Mouse (Mus musculus) midbrain, embryonic 11.5 days (tissue): Measurements from ENCODE around the gene Nalcn. TPM values are rescaled to one million over a fixed set of nuclear protein-coding genes. Genes with fewer than 3 reads are reported as not detected.

Experiments used
- ATAC-seq: fragments of 200-750 bp; cut with Nextera tagmentation; 2 replicates; pipeline ENCODE4 v1.8.0; 2017; ENCODE audit warnings: moderate TSS enrichment, moderate library complexity; ENCODE audit not compliant: low FRiP score
- DNase-seq: peaks from one replicate; pipeline ENCODE4 v3.0.0; 2015; ENCODE audit warnings: low spot score; ENCODE audit errors: missing footprints
- H3K27ac ChIP-seq: fragments of 300-500 bp; sonication (generic); 2 replicates; pipeline ENCODE4 v1.5.1; 2014; ENCODE audit warnings: low read depth, low read length
- H3K27me3 ChIP-seq: fragments of 300-500 bp; sonication (generic); 2 replicates; pipeline ENCODE4 v1.6.1; 2014; ENCODE audit warnings: mild to moderate bottlenecking, low read length, moderate library complexity, mixed read lengths; ENCODE audit not compliant: control insufficient read depth, insufficient read depth
- H3K36me3 ChIP-seq: fragments of 300-500 bp; sonication (generic); 2 replicates; pipeline ENCODE4 v1.6.1; 2014; ENCODE audit warnings: mild to moderate bottlenecking, low read length, moderate library complexity, mixed read lengths; ENCODE audit not compliant: control insufficient read depth, insufficient read depth
- H3K4me1 ChIP-seq: fragments of 300-500 bp; sonication (generic); 2 replicates; pipeline ENCODE4 v1.6.1; 2014; ENCODE audit warnings: low read length; ENCODE audit not compliant: control insufficient read depth, insufficient read depth
- H3K4me2 ChIP-seq: fragments of 300-500 bp; sonication (generic); 2 replicates; pipeline ENCODE4 v1.6.1; 2014; ENCODE audit warnings: mild to moderate bottlenecking, moderate library complexity
- H3K4me3 ChIP-seq: fragments of 300-500 bp; sonication (generic); 2 replicates; pipeline ENCODE4 v1.5.1; 2014; ENCODE audit warnings: low read depth, low read length
- H3K9ac ChIP-seq: fragments of 300-500 bp; sonication (generic); 2 replicates; pipeline ENCODE4 v1.6.1; 2014; ENCODE audit warnings: low read length
- H3K9me3 ChIP-seq: fragments of 300-500 bp; sonication (generic); 2 replicates; pipeline ENCODE4 v1.6.1; 2016; ENCODE audit warnings: low read length; ENCODE audit not compliant: control insufficient read depth
- WGBS: fragments of 180-500 bp; shearing (Covaris S2); extraction: QIAGEN DNeasy Blood & Tissue Kit; methylation state at CpG from one replicate; pipeline ENCODE4 v1.1.7; 2014; 5-methylcytosine and 5-hydroxymethylcytosine counted together
- polyA plus RNA-seq: library from polyadenylated mRNA; unstranded; fragments of >200 nt; fragmentation: Nextera tagmentation; extraction: Ambion mirVana; gene quantifications from 2 replicates; pipeline ENCODE4 v1.2.1, GENCODE M21; 2014

Nalcn gene
- polyA plus RNA-seq, 1 experiment from 2014 or later = 3.9 TPM

DNA sequence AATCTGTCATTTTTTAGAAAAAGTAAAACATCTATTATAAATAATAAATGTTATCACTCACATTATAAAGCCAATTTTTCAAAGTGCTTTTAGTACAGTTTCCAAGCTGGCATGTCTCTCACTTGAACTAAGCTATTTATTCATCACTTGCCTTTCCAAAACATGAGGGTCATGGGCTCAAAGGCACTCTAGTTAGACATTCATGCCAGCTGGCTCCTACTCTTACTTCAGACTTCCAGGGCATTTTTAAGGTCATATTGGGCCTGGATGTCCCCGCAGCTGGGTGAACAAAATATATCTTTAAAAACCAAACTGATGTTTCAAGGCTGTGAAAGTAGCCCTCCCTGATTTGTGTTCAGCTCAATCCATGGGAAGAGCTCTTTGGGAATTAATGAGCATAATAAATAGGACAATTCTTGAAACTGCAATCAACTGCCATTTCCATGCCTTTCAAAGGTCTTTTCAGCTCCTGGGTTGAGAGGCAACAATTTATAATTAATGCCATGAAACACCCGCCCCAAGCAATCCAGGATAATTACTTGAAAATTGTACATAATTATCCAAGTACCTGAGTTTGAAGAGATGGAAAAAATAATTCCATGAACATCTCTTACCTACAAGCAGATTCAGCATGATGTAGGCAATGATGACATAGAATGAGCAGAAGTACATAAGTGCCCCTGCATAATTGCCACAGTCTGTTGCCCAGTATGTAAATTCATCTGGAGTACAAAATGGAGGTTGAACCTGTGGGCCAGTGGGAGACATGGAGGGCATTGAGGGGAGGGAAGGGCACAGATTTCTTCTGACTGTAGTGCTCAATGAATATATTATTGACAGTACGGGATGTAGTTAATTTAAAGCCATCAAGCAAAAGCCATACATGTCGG is 335.6 kb downstream of the Nalcn start:
- WGBS = 86% methylated on average over 4 of the region's 4 CpGs
- Histone ChIP-seq H3K4me1 (no peaks in the 10 kb centered on the region), H3K4me3 (no peak overlapping the region), H3K4me2 (no peak overlapping the region), H3K9me3 (no peaks in the 10 kb centered on the region), H3K9ac (no peak overlapping the region), H3K27me3 (no peaks in the 10 kb centered on the region), H3K36me3 (no peaks in the 10 kb centered on the region), H3K27ac (no peak overlapping the region)
- no peak for DNase-seq
- no peak for ATAC-seq

DNA sequence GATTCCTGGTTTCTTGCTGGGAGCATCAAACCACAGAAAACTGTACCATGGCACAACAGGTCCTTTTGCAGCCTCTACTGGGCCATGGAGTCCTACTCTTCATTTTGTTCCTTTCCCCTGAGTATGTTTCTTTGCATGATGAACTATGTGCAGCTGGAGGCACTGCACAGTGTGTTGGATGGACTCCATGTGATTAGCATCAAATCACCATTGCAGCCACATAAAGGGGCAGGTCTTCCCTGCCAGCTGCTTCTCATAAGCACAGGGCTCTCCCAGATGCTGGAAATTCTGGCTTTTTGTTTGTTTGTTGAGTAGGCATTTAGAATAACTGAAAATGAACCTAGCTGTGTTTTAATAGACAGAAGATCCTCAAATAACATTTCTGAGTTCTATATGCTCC is 344.8 kb downstream of the Nalcn start:
- H3K9ac ChIP-seq = no peak overlapping the region
- no peak for ATAC-seq

DNA sequence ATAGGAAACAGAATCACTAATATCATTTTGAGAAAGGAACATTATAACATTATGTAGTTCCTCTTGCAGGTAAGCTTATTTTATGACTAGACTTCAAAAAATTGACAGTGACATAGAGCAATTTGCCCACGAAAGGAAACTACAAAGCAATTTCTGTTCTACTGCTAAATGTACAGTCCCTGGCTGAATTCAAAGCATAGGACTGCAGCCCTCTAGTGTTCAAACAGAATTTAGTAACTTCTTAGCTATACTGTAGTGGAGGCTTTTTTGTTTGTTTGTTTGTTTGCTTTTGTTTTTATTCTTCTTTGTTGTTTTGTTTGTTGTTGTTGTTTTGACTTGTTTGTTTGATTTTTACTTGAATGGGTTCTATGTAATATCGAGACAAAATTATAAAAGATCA is 354.8 kb downstream of the Nalcn start:
- Histone ChIP-seq H3K4me3 (no peak overlapping the region), H3K36me3 (no peaks in the 10 kb centered on the region), H3K4me2 (no peak overlapping the region), H3K9ac (no peak overlapping the region), H3K4me1 (no peaks in the 10 kb centered on the region), H3K9me3 (no peaks in the 10 kb centered on the region), H3K27me3 (no peaks in the 10 kb centered on the region), H3K27ac (no peak overlapping the region)
- WGBS = 80% methylated on average over 2 of the region's 2 CpGs
- ATAC-seq = no peak
- no peak for DNase-seq

More for the DNA sequence above, 344.8 kb downstream of the Nalcn start:
- Histone ChIP-seq H3K4me2 (no peak overlapping the region), H3K4me1 (no peaks in the 10 kb centered on the region), H3K9me3 (no peaks in the 10 kb centered on the region), H3K36me3 (no peaks in the 10 kb centered on the region), H3K27ac (no peak overlapping the region), H3K4me3 (no peak overlapping the region), H3K27me3 (no peaks in the 10 kb centered on the region)
- no peak for DNase-seq

DNA sequence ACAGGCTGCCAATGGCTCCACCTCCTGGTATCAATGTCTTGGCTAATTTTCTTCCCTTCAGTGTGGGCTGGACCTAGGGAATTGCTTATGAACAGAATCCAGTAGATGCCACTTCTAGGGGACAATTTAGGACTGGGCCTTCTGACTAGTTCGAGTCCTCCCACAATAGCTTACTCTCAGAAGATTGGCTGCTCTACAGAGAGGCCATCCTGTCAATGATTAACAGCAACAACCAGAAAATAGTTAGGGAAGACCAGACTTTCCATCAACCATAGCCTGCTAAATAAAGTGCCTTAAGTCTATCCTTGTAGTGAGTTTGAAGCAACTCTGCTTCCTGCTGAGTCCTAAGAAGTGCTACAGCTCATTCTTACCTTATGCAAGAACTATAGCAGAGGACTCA is 386.2 kb downstream of the Nalcn start:
- no peak overlapping the region for H3K9ac ChIP-seq
- 84% methylated on average over 1 of the region's 1 CpGs for WGBS
- H3K4me1 ChIP-seq = no peaks in the 10 kb centered on the region
- H3K4me3 ChIP-seq = no peak overlapping the region
- no peaks in the 10 kb centered on the region for H3K27me3 ChIP-seq
- H3K4me2 ChIP-seq = no peak overlapping the region
- DNase-seq (no peak), ATAC-seq (no peak)
- no peaks in the 10 kb centered on the region for H3K36me3 ChIP-seq
- H3K27ac ChIP-seq = no peak overlapping the region
- no peaks in the 10 kb centered on the region for H3K9me3 ChIP-seq

DNA sequence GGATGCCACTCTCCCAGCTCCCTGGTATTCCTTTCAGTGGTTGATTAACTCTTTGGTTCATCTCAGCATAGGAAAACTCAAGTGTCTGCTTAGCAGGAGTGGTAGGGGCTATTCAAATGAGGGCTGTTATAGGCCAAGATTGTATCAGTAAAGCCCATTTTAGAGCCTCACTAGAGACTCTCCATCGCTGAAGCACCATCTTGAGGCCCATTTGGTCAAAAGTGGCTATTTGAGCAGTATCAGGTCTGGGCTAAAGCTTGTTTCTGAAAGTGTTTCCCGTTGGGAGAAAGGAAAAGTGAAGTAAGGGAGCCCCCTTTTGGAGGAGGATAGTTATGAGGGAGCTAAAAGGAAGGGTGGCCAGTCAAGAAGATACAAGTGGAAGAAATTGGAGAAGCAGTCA is 387.0 kb downstream of the Nalcn start:
- 6% methylated on average over 2 of the region's 2 CpGs for WGBS

DNA sequence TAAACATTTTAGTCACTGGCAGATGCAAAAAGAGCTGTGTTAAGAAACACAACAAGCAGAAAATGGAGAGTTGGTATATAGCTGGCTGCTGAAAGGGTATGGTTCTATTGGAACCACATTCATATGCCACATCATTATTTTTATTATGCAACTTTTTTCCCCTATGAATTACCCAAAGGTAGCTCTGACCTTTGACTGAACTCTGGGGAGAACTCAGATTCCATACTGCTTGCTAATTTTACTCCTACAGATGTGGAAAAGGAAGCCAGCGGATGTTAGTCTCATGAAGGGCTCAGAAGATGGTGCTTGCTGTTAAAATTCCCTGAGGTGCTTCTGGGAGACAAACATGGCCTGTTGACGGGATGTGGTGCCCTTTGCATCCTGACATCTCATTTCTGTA is 389.9 kb downstream of the Nalcn start:
- Histone ChIP-seq H3K9ac (no peak overlapping the region), H3K27me3 (no peaks in the 10 kb centered on the region), H3K4me2 (no peak overlapping the region), H3K4me1 (no peaks in the 10 kb centered on the region), H3K9me3 (no peaks in the 10 kb centered on the region), H3K27ac (no peak overlapping the region), H3K36me3 (no peaks in the 10 kb centered on the region), H3K4me3 (no peak overlapping the region)
- no peak for ATAC-seq
- WGBS = 80% methylated on average over 2 of the region's 2 CpGs
- no peak for DNase-seq

More for the DNA sequence above, 387.0 kb downstream of the Nalcn start:
- no peak for DNase-seq
- Histone ChIP-seq H3K4me2 (no peak overlapping the region), H3K9me3 (no peaks in the 10 kb centered on the region), H3K9ac (no peak overlapping the region), H3K4me1 (no peaks in the 10 kb centered on the region), H3K27me3 (no peaks in the 10 kb centered on the region), H3K36me3 (no peaks in the 10 kb centered on the region), H3K4me3 (no peak overlapping the region), H3K27ac (no peak overlapping the region)
- 0 out of 2 replicates have a peak, but pooled peaks have one; percentile 42 for ATAC-seq

DNA sequence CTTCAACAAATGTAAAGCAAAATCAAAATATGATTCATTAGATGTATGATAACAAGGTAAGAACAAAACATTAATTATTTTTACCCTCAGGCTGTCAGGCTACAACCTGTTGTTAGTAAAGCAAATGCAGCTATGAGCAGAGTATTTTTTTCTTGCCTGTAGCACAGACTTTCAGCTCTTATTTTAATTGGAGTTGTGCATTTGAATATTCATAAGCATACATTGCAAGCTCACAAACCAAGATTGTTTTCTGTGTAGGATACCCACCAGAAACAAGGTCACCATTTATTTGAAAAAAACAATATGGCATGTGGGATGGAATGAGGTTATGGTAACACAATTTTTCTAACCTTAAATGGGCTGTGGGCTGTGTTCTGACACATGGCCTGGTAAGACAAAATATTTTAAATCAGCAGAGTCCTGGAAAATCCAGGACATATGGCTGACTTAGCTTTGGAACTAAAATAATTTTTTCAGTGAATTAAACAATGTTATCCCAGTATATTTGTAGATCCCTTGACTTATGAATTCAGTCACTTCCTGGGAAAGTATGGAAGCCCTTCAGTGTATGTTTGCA is 394.2 kb downstream of the Nalcn start:
- no peaks in the 10 kb centered on the region for H3K4me1 ChIP-seq

More for the DNA sequence above, 394.2 kb downstream of the Nalcn start:
- Histone ChIP-seq H3K9ac (no peak overlapping the region), H3K4me2 (no peak overlapping the region), H3K27me3 (no peaks in the 10 kb centered on the region), H3K4me3 (no peak overlapping the region), H3K9me3 (no peaks in the 10 kb centered on the region), H3K36me3 (no peaks in the 10 kb centered on the region), H3K27ac (no peak overlapping the region)
- ATAC-seq (no peak), DNase-seq (no peak)

Other genes starting within 250 kb of the Nalcn start
- gene Itgbl1, start 32.8 kb upstream of the Nalcn start, polyA plus RNA-seq = 0.85 and 1.5 TPM in 2 replicates